Mouse (Mus musculus) cortical plate, adult 2 months (tissue): ENCODE data around the gene Tmem86b.

Experiments used
- CTCF ChIP-seq: fragments of 200-500 bp; IDR thresholded peaks from 2 replicates; pipeline ENCODE4 v1.5.1; 2011; ENCODE audit warnings: mild to moderate bottlenecking, control low read depth, low read length; ENCODE audit not compliant: insufficient read depth; ENCODE audit errors: extremely low read depth
- POLR2A ChIP-seq: fragments of 200-500 bp; IDR thresholded peaks from 2 replicates; pipeline ENCODE4 v1.6.1; 2011; ENCODE audit warnings: mild to moderate bottlenecking, low read length, control low read depth; ENCODE audit not compliant: insufficient read depth; ENCODE audit errors: extremely low read depth

DNA sequence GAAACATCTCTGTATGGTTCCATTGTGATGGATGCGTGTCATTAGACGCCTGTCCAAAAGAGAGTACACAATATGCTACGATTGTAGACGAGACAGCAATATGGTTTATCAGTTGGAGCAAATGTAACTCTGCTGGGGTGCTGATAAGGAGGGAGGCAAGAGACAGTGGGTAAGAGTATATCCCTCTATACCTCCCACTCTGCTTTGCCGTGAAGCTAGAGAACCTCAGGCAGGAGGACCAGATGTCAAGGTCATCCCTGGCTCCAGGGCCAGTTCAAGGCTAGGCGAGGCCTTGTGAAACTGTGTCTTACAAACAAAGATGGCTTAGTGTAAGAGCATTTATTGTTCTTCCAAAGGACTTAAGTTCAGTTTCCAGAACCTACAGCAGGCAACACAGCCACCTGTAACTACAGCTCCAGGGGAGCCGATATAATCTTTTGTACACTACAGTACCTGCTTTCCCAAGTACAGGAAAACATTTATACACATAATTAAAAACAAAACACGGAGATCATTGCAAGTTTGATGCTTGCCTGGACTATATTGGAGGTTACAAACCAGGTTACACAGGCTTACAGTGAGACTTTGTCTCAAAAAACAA, 39.5 kb upstream of the Tmem86b start:
- no peak for TF ChIP-seq CTCF
- TF ChIP-seq POLR2A = no peak
